Mouse (Mus musculus) ES-E14 (cell line): Measurements from ENCODE around the gene Ptprf. TPM values are rescaled to one million over a fixed set of nuclear protein-coding genes. Genes with fewer than 3 reads are reported as not detected.

Source experiments
- DNase-seq: peaks from one replicate; pipeline ENCODE4 v3.0.0-alpha.2; 2013; ENCODE audit warnings: low read depth, low spot score
- H3K27ac ChIP-seq: 2 replicates; pipeline ENCODE4 v1.5.1; 2012; ENCODE audit warnings: low read depth, mild to moderate bottlenecking, low read length, moderate library complexity, mixed read lengths; ENCODE audit not compliant: poor library complexity, insufficient read depth, severe bottlenecking
- H3K36me3 ChIP-seq: 2 replicates; pipeline ENCODE4 v1.6.1; 2012; ENCODE audit warnings: mild to moderate bottlenecking, low read length, moderate library complexity, mixed read lengths; ENCODE audit not compliant: control insufficient read depth, poor library complexity, insufficient read depth, severe bottlenecking
- H3K4me1 ChIP-seq, 2 experiments: fragments of 150-350 bp in 1 of 2; sonication (generic) in 1 of 2; 2 replicates each; pipeline ENCODE4 v1.6.1; 2012; ENCODE audit warnings: low read length in 2 of 2, mild to moderate bottlenecking in 1 of 2, mixed read lengths in 1 of 2; ENCODE audit not compliant: control insufficient read depth in 2 of 2, insufficient read depth in 2 of 2, poor library complexity in 1 of 2
- H3K4me3 ChIP-seq, 2 experiments: fragments of 150-350 bp in 1 of 2; sonication (generic) in 1 of 2; 2 replicates each; pipeline ENCODE4 v1.5.1; 2012; ENCODE audit warnings: low read length in 2 of 2, low read depth in 1 of 2, mild to moderate bottlenecking in 1 of 2, mixed read lengths in 1 of 2; ENCODE audit not compliant: insufficient read depth in 1 of 2, poor library complexity in 1 of 2, severe bottlenecking in 1 of 2
- H3K9ac ChIP-seq: 2 replicates; pipeline ENCODE4 v1.6.1; 2012; ENCODE audit warnings: low read depth, mild to moderate bottlenecking, low read length, mixed read lengths; ENCODE audit not compliant: poor library complexity, insufficient read depth, severe bottlenecking
- H3K9me3 ChIP-seq: fragments of 150-350 bp; sonication (generic); 2 replicates; pipeline ENCODE4 v1.6.1; 2012; ENCODE audit warnings: low read depth, mild to moderate bottlenecking, low read length; ENCODE audit not compliant: control insufficient read depth, insufficient read depth
- CHD2 ChIP-seq: IDR thresholded peaks from 2 replicates; pipeline ENCODE4 v1.6.1; 2014; ENCODE audit warnings: mild to moderate bottlenecking, low read depth, low read length, inconsistent platforms
- HCFC1 ChIP-seq: IDR thresholded peaks from 2 replicates; pipeline ENCODE4 v1.6.1; 2012; ENCODE audit warnings: low read length, inconsistent platforms, borderline replicate concordance; ENCODE audit not compliant: insufficient read depth
- MAFK ChIP-seq: IDR thresholded peaks from 2 replicates; pipeline ENCODE4 v1.6.1; 2014; ENCODE audit warnings: mild to moderate bottlenecking, low read depth, low read length, inconsistent platforms; ENCODE audit not compliant: insufficient read depth
- ZC3H11A ChIP-seq: IDR thresholded peaks from 2 replicates; pipeline ENCODE4 v1.6.1; 2012; ENCODE audit warnings: low read depth, mild to moderate bottlenecking, inconsistent platforms, low read length, borderline replicate concordance
- ZNF384 ChIP-seq: IDR thresholded peaks from 2 replicates; pipeline ENCODE4 v1.6.1; 2012; ENCODE audit warnings: low read depth, low read length, inconsistent platforms
- in situ Hi-C, 2 experiments: fragments of 600-800 bp; cut with MboI; formaldehyde crosslinking; loops; one replicate each; pipeline ENCODE4 v1.15.1; 2025; ENCODE audit warnings: low sequenced_read_pairs in 2 of 2, inconsistent platforms in 1 of 2; ENCODE audit not compliant: unreplicated experiment in 2 of 2
- total RNA-seq: library from RNA; depleted of rRNA; stranded (reverse); fragments of 300-350 nt; gene quantifications from 2 replicates; pipeline ENCODE4 v1.2.3, GENCODE M21; 2012

Gene Ptprf
- total RNA-seq, 1 experiment = 226 TPM

DNA sequence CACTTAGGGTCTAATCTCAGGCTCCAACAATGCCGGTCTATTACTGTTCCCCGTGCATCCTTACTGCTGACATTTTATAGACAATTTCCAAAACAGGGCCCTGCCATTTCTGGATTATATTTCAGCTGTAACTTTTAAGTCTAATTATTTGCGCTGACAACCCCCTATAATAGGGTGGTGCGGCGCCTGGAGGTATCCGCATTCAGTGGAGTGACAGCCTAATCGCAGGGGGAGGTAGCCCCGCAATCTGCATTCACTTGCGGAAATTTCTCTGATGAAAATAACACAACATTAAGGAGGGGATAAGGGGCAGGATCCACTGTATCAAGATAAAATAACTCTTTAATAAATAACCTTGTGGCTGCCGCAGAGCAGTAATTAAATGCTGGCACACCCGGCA, 47.9 kb downstream of the Ptprf start:
- no peak overlapping the region for H3K9ac ChIP-seq
- in situ Hi-C loops = no loop called here
- peaks cover 6 to 9% of the 10 kb centered on the region in 2 experiments; a peak in 3 of 4 replicates for H3K4me1 ChIP-seq
- DNase-seq = no peak
- H3K9me3 ChIP-seq = no peaks in the 10 kb centered on the region
- no peak overlapping the region for H3K27ac ChIP-seq
- peaks cover 51% of the 10 kb centered on the region for H3K36me3 ChIP-seq
- no peak overlapping the region for H3K4me3 ChIP-seq
- no peak for TF ChIP-seq HCFC1
- TF ChIP-seq CHD2 = no peak
- TF ChIP-seq MAFK = no peak
- no peak for TF ChIP-seq ZNF384
- TF ChIP-seq ZC3H11A = no peak

DNA sequence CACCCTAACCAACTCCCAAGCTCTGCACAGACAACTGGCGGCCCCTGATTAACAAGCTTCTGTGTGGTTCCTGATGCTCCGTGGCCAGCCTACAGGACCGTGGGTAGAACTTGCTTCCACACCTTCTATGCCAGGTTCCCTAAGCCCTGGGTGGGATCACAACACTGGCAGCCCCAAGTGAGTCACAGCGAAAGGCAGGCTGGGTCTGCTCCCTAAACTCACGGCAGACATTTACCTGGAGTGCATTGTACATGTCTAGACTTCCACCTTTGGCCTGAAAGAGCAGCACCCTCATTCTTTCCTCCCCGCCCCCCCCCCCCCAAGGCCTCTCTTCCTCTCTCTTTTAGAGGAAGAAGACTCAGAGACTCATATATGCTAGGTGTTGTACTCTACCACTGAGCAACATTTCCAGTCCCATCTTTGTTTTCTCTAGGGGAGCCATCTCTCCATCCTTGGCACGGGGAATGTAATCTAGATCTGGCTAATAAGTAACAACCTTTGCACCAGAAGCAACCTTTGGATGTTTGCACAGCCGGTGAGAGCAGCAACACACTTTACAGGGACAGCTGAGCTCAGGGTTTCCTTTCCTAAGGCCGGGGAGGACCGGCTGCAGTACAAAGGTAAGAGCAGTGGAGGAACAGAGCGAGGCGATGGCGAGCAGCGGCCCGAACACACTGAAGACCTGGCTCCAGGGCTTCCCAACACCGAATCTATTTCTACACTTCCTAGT, 51.1 kb downstream of the Ptprf start:
- H3K4me1 ChIP-seq = no peaks in the 10 kb centered on the region; a peak in 1 of 4 replicates
- no peak overlapping the region for H3K4me3 ChIP-seq
- H3K9me3 ChIP-seq = no peaks in the 10 kb centered on the region
- in situ Hi-C loops = no loop called here
- no peak overlapping the region for H3K27ac ChIP-seq
- no peak for TF ChIP-seq MAFK
- no peak for TF ChIP-seq CHD2
- no peak for TF ChIP-seq ZNF384
- TF ChIP-seq ZC3H11A = no peak
- TF ChIP-seq HCFC1 = no peak
- peaks cover 56% of the 10 kb centered on the region for H3K36me3 ChIP-seq
- DNase-seq = no peak
- H3K9ac ChIP-seq = no peak overlapping the region

DNA sequence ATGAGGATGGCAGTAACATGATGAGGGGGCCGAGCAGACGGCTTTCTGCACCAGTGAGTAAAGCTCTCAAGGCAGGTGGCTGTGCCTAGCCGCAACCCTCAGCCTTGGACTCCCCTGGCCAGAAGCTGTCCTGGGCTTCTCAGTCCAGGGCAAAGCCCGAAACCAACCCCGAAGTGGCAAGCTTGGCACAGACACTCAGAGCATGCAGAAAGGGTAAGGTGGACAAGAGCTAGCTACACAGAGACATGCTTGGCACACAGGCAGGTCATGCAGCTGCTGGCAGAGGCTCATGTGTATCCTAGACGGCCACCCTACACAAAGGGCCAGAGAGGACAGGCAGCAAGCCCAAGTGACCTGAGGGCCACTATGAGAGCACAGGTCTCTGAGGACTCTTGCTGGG, 52.5 kb downstream of the Ptprf start:
- Histone ChIP-seq H3K36me3 (peaks cover 56% of the 10 kb centered on the region), H3K4me3 (no peak overlapping the region), H3K4me1 (peaks cover 2 to 7% of the 10 kb centered on the region in 2 experiments; a peak in 2 of 4 replicates), H3K9me3 (no peaks in the 10 kb centered on the region), H3K27ac (no peak overlapping the region), H3K9ac (no peak overlapping the region)
- DNase-seq = no peak
- in situ Hi-C loops = no loop called here
- TF ChIP-seq HCFC1 = no peak
- TF ChIP-seq MAFK = no peak
- no peak for TF ChIP-seq ZC3H11A
- TF ChIP-seq CHD2 = no peak
- no peak for TF ChIP-seq ZNF384

DNA sequence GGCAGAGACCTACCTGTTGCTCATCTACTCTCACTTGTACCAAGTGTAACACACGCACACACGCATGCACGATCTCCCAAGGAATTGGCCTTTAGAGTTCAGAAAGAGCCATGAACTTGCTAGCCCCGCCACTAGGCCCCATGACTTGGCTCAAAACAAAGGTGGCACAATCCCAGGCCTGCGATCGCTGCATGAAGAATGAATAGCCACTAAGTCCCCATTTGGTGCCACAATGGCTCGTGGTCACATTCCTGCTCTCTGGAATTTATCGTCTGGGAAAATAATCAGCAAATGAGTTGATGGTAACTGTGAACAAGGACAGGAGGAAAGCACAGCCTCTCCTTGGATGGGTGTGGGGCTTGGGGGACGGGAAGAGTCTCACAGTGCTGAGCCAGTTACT, 54.3 kb downstream of the Ptprf start:
- no peak overlapping the region for H3K9ac ChIP-seq
- no peak overlapping the region for H3K27ac ChIP-seq
- H3K4me1 ChIP-seq = peaks cover 2 to 14% of the 10 kb centered on the region in 2 experiments; a peak in 2 of 4 replicates
- H3K36me3 ChIP-seq = peaks cover 63% of the 10 kb centered on the region
- no peak overlapping the region for H3K4me3 ChIP-seq
- DNase-seq = no peak
- TF ChIP-seq ZNF384 (no peak), HCFC1 (no peak), CHD2 (no peak), MAFK (no peak), ZC3H11A (no peak)
- no peaks in the 10 kb centered on the region for H3K9me3 ChIP-seq
- in situ Hi-C loops = no loop called here
